Mouse (Mus musculus) frontal cortex, postnatal 25 days (tissue): ENCODE data around the gene Oxgr1.

Experiments
- DNase-seq, 2 experiments: peaks; one replicate each; pipeline ENCODE4 v3.0.0; 2022; ENCODE audit warnings: low spot score in 2 of 2

The Oxgr1 gene

GRCm38 (mm10) chr14:119980698-119981235 lies 61.5 kb downstream of the Oxgr1 start:
- DNase-seq = no peak
